Mouse (Mus musculus): Measurements from ENCODE around the gene 3110082J24Rik.

Gene 3110082J24Rik

GRCm38 (mm10) chr5:30119163-30119562 is 13.3 kb upstream of the 3110082J24Rik start:
- in situ Hi-C loops (cut with MboI, MseI), result loop anchor here (5.0 kb wide), 1 partner anchor 223 kb away; no protein-coding TSS in a partner anchor

- in situ Hi-C loops (cut with MboI, MseI), result loop anchor here (5.0 kb wide), 1 partner anchor 224 kb away; no protein-coding TSS in a partner anchor
Observed at GRCm38 (mm10) chr5:30118018-30118417, 12.1 kb upstream of the 3110082J24Rik start.

GRCm38 (mm10) chr5:30115718-30116117 is 9.8 kb upstream of the 3110082J24Rik start:
- in situ Hi-C loops (cut with MboI, MseI), result loop anchor here (5.0 kb wide), 1 partner anchor 227 kb away; no protein-coding TSS in a partner anchor

- in situ Hi-C loops (cut with MboI, MseI), result loop anchor here (5.0 kb wide), 1 partner anchor 228 kb away; no protein-coding TSS in a partner anchor
Observed at GRCm38 (mm10) chr5:30114761-30115140, 8.9 kb upstream of the 3110082J24Rik start.

- in situ Hi-C loops (cut with MboI, MseI), result no loop called here
Observed at GRCm38 (mm10) chr5:30113881-30114760, 8.2 kb upstream of the 3110082J24Rik start.

- in situ Hi-C loops (cut with MboI, MseI), result no loop called here
Observed at GRCm38 (mm10) chr5:30112533-30113068, 6.7 kb upstream of the 3110082J24Rik start.

GRCm38 (mm10) chr5:30111771-30112170 is 5.9 kb upstream of the 3110082J24Rik start:
- in situ Hi-C loops (cut with MboI, MseI), result no loop called here

- in situ Hi-C loops (cut with MboI, MseI), result no loop called here
Observed at GRCm38 (mm10) chr5:30111126-30111525, 5.2 kb upstream of the 3110082J24Rik start.

GRCm38 (mm10) chr5:30110371-30111060 is 4.6 kb upstream of the 3110082J24Rik start:
- in situ Hi-C loops (cut with MboI, MseI), result no loop called here

GRCm38 (mm10) chr5:30109899-30110298 is 4.0 kb upstream of the 3110082J24Rik start:
- in situ Hi-C loops (cut with MboI, MseI), result loop anchor here in 1 of 2 experiments (10.0 kb wide), 1 partner anchor 635 kb away; the partner anchor contains the start of gene Mnx1

- in situ Hi-C loops (cut with MboI, MseI), result loop anchor here in 1 of 2 experiments (10.0 kb wide), 1 partner anchor 633 kb away; the partner anchor contains the start of gene Mnx1
Observed at GRCm38 (mm10) chr5:30108233-30108632, 2.3 kb upstream of the 3110082J24Rik start.

GRCm38 (mm10) chr5:30107611-30108041 is 1.7 kb upstream of the 3110082J24Rik start:
- in situ Hi-C loops (cut with MboI, MseI), result loop anchor here in 1 of 2 experiments (10.0 kb wide), 1 partner anchor 633 kb away; the partner anchor contains the start of gene Mnx1

GRCm38 (mm10) chr5:30107186-30107585 is 1.3 kb upstream of the 3110082J24Rik start:
- in situ Hi-C loops (cut with MboI, MseI), result loop anchor here in 1 of 2 experiments (10.0 kb wide), 1 partner anchor 632 kb away; the partner anchor contains the start of gene Mnx1

- in situ Hi-C loops (cut with MboI, MseI), result loop anchor here in 1 of 2 experiments (10.0 kb wide), 1 partner anchor 632 kb away; the partner anchor contains the start of gene Mnx1
Observed at GRCm38 (mm10) chr5:30106756-30107155, 870 bp upstream of the 3110082J24Rik start.

GRCm38 (mm10) chr5:30104841-30105667 is 832 bp downstream of the 3110082J24Rik start, which contains the start of gene Garem2:
Gene Garem2 (plus strand): TSS chr5:30105161.
- in situ Hi-C loops (cut with MboI, MseI), result loop anchor here in 1 of 2 experiments (10.0 kb wide), 1 partner anchor 630 kb away; the partner anchor contains the start of gene Mnx1

GRCm38 (mm10) chr5:30104339-30104738 is 1.5 kb downstream of the 3110082J24Rik start:
- in situ Hi-C loops (cut with MboI, MseI), result loop anchor here in 1 of 2 experiments (10.0 kb wide), 1 partner anchor 630 kb away; the partner anchor contains the start of gene Mnx1

- in situ Hi-C loops (cut with MboI, MseI), result loop anchor here in 1 of 2 experiments (10.0 kb wide), 1 partner anchor 629 kb away; the partner anchor contains the start of gene Mnx1
Observed at GRCm38 (mm10) chr5:30103340-30103739, 2.5 kb downstream of the 3110082J24Rik start.

- in situ Hi-C loops (cut with MboI, MseI), result no loop called here
Observed at GRCm38 (mm10) chr5:30098260-30098659, 7.6 kb downstream of the 3110082J24Rik start.

GRCm38 (mm10) chr5:30095731-30096130 is 10.2 kb downstream of the 3110082J24Rik start:
- in situ Hi-C loops (cut with MboI, MseI), result no loop called here

- in situ Hi-C loops (cut with MboI, MseI), result no loop called here
Observed at GRCm38 (mm10) chr5:30094399-30094798, 11.5 kb downstream of the 3110082J24Rik start.

All from T-helper 17 cell (primary cell).